Mouse (Mus musculus): ENCODE results near the gene Arpc2.

Arpc2 gene

GRCm38 (mm10) chr1:74284543-74285160 lies 48.8 kb downstream of the Arpc2 start, which contains the start of the genes Aamp and Pnkd:
Aamp (minus strand) TSS chr1:74284738.
Pnkd (plus strand) TSS chr1:74284930.
- peak; percentile 99 for DNase-seq

- peak; percentile 39 to 72 for DNase-seq
These were observed 49.5 kb downstream of the Arpc2 start for GRCm38 (mm10) chr1:74285212-74286010.

DNA sequence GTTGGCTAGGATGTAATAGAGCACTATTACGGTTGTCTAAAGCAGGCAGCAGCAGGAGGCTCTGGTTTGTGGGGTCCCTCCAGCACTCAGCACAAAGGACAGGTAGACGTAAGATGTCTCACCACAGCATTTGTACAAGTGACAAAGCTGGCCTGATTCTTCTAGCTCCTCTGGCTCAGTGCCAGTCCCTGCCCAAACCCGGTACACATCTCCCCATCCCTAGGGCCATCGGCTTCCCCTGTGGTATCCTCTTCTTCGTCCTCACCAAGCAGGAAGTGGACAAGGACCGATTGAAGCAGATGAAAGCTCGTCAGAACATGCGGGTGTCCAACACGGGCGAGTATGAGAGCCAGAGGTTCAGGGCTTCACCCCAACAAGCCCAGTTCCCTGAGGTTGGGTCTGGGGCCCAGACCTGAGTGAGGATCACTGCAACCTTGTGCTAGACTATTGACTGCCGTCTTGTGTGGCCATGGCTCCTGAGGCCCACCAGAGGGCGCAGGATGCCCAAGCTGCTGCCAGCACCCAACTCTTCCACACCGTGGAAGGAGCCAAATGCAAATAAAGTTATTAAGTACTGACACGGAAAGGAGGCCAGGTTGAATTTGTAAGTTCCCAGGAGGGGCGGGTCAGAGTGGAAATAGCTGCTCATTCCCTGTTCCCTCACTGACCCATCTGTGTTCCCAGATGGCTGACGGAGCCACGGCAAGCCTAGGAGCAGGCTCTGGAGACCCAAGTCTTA lies 51.2 kb downstream of the Arpc2 start:
- peak; percentile 47 to 55 for DNase-seq

- DNase-seq: no peak
These were observed 52.4 kb downstream of the Arpc2 start for GRCm38 (mm10) chr1:74288327-74288726.

GRCm38 (mm10) chr1:74289248-74289647 lies 53.4 kb downstream of the Arpc2 start:
- DNase-seq: no peak

GRCm38 (mm10) chr1:74289740-74290139 lies 53.9 kb downstream of the Arpc2 start:
- no peak for DNase-seq

DNA sequence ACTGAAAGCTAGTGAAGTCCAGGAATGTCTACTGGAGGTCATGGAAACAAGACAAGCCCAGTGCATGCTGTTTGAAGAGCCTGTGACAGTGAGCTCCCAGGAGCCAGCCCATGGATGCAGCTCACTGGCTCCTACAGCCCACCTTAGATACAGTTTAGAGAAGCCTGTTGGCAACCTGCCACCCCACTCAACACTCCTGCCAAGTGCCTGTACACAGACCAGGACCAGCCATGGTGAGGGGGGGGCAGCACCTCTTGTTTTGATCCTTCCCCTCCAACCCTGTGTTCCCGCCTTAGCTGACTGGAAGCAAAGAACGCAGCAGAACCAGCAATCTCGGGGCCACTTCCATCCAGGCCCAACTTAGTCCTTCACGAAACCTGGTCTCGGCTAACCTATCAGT lies 54.3 kb downstream of the Arpc2 start:
- peak; percentile 51 to 61 for DNase-seq

GRCm38 (mm10) chr1:74292331-74293020 lies 56.6 kb downstream of the Arpc2 start:
- no peak for DNase-seq

GRCm38 (mm10) chr1:74293306-74293960 lies 57.5 kb downstream of the Arpc2 start:
- DNase-seq: no peak

DNA sequence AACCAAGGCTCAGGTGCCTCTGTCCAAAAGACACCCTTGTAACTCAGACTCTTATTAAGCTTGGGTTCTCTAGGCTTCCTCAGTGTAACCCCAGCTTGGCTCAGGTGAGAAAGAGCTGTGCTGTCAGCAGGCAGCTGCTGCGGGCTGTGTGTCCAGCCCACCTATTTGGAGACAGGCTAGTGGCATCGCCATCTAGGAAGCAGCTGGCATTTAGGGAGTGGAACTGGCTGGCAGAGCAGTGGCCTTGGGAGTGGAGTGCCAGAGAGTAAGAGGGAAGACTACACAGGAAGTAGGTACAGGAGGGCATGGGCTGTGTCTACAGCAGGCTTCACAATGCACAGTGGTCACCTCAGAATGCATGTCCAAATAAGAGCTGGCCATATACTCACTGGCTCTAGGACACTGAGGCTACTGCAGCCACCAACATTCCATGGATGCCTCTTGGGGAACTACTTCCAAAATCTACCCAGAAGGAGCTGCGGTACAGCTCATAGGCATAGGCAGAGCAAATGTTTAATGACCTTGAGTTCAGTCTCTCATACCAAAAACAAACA lies 58.3 kb downstream of the Arpc2 start:
- DNase-seq: no peak

GRCm38 (mm10) chr1:74294733-74295455 lies 59.0 kb downstream of the Arpc2 start:
- no peak for DNase-seq

DNA sequence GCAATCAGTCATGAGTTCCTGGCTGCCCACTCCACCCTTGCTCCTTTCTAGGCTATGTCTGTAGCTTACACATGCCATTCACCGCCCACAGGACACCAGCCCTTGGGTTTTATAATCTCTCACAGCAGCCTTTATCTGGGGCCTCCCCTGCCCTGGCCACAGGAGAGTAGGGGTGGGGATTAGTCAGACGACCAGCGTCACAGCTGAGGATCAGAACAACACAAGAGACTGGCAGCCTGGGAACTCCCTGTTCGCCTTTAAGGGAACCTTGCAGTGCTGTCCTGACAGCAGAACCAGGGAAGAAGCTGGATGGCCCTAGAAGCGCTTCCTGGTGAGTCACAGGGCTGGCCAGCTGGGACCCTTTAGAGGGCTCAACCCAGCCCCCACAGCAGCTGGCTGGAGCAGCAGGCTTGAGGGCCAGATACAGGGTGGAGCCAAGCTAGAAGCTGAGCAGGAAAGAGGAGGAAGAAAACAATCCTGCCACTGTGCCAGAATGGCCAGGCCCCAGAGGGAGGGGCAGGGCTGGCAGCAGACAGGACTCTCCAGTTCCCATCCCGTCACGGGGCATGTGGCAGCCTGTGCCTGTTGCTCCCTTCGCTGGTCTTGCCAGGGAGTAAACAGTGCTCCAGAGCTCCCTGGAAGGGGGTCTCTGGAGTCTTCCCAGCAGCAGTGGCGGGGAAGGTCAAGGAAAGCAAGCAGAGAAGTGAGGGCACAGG lies 59.7 kb downstream of the Arpc2 start:
- DNase-seq: peak; percentile 80 to 84

DNA sequence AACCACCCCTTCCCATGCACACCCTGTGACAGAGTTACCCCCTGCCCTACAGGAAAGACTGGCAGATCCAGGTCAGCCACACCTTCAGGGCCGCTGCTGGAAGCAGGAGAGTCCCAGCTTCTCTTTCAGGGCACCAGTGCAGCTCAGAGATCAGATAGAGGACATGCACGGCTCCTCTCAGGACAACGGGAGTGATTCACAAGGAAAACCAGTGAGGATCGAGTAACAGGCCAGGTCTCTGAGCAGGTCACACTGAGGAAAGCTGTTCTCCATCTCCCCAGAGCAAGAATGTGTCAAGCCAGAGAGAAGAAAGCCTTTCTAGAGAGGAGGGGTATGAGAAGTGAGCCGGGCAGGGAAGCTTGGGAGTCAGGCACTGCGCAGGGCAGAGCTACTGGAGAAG lies 60.6 kb downstream of the Arpc2 start:
- no peak for DNase-seq

DNA sequence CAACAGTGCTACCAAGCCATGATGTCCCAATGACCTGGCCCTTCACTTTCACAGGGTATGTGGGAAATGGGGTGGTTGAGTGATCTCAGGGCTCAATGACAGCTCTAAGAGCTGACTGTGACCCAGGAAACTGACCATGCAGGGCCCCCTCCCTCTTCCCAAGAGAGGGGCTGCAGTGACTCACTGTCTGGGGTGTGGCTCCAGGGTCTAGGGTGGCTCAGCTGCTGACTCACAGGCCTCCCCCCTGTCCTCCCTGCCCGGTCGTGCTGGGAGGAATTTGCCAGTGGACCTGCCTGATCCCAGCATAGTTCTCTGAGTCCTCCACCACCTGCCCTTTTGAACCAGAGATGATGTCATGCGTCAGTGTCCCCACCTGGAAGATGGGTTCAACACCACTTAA lies 61.4 kb downstream of the Arpc2 start:
- DNase-seq: no peak

- DNase-seq: no peak
These were observed 62.4 kb downstream of the Arpc2 start for GRCm38 (mm10) chr1:74298157-74298750.

DNA sequence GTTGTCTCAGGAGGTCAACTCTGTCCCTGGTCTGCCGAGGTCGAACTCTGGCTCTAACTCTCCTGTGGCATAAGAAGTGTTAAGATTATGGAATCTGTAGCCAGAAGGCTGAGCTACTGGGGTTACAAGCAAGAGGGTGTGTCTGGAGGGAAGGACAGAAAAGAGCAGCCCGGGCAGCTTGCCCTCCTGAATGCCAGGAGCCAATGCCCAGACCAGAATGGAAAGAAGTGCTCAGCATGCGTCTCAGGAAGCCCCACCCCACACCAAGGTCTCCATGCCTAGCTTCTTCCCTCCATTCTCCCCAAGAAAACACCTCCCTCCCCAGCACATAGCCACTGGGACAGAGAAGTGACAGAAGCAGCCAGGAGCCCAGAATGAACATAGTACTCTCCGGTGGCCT lies 63.1 kb downstream of the Arpc2 start:
- peak; percentile 51 to 52 for DNase-seq

DNA sequence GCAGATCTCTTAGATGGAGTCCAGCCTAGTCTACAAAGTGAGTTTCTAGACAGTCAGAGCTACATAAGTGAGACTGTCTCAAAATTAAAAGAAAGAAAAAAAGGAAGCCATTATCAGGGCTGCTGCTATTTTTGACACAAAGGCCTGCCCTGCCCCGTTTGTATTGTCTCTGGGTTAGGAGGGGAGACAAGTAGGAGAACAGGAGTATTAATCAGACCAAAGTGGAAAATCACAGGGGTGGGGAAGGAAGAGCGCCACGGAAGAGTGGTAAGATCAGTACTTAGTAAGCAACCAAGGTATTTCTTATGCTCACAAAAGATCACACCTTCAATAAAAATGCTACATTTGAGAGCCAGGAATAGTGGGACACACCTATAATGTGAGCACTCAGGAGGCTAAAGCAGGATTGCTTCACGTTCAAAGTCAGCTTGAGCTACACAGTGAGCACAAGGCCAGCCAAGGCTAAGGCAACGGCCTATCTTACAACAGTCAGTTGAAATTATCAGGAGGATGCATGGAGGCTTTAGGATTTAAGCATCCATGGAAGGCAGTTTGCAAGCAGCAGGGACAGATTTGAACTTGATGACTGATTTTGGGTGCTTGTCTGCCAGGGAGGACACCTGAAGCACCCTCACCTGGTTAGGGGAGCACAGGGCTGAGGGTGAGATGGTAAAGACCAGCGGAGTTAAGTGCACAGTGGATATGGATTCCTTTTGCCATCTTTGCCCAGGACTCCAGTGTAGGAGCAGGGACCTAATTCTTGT lies 64.6 kb downstream of the Arpc2 start:
- no peak for DNase-seq

DNA sequence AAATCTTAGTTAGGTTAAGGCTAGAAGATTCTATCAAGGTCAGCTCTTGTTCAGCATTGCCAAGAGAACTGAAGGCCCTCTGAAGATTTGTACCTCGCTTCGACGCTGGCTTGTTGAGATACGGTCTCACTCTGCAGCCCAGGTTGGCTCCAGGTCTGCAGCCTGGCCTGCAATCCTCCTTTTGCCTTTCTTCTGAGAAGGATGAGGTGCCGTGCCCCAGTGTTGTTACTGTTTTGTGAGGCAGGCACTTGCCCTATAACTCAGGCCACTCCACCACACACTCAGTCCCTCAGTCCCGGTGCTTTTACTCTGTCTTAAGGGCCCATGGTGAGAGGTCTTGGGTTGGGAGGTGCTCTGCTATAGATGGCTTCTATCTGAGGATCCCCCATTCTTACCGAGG lies 66.3 kb downstream of the Arpc2 start:
- no peak for DNase-seq

DNA sequence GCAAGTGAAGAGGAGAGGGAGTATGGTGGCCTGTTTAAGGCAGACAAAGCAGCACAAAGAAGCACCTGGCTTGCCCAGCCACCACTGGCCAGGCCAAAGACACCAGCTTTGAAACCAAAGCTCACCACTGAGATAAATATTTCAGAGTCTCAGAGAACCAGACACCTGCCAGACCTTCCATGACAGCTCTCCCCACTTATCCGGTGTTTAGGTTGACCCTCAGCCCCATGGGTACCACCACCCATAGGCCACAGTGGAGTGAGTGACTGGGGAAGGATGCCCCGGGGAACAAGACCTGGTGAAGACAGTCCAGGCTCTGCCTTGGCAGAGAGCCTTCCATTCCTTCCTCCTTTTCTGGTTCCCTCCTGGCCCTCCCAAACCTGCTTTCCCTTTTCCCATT lies 67.0 kb downstream of the Arpc2 start:
- DNase-seq: no peak
